Mouse (Mus musculus): ENCODE measurements around the gene Zkscan17. TPM values are rescaled to one million over a fixed set of nuclear protein-coding genes. Genes with fewer than 3 reads are reported as not detected.

Gene Zkscan17
- polyA plus RNA-seq, 1 experiment from 2014 or later: 32.2 TPM

DNA sequence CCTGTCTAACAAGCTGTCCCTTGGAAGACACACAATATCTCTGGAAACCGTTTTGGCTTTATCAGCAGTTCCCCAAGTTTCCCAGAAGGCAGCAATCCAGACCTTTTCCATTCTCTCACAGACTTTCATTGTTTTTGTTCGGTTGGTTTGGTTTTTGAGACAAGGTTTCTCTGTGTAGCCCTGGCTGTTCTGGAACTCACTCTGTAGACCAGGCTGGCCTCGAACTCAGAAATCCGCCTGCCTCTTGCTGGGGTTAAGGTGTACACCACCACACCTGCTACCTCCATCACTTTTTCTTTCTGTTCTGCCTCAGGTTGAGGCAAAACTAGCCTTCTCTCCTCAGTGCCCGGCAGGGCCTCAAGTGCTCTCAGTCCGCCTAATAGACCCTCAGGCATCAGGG is 12.2 kb downstream of the Zkscan17 start:
- Histone ChIP-seq H3K9me3 (ENCODE audit: control insufficient read depth, low read length) (no peaks in the 10 kb centered on the region), H3K9ac (ENCODE audit: low read length) (no peak overlapping the region), H3K4me2 (ENCODE audit: low read depth, severe bottlenecking) (no peak overlapping the region), H3K36me3 (ENCODE audit: control insufficient read depth, insufficient read depth, low read length) (no peaks in the 10 kb centered on the region), H3K27me3 (ENCODE audit: control insufficient read depth, insufficient read depth, low read length) (no peaks in the 10 kb centered on the region), H3K27ac (replicated peaks; ENCODE audit: low read depth, low read length) (no peak overlapping the region), H3K4me3 (ENCODE audit: low read depth, low read length) (no peak overlapping the region), H3K4me1 (ENCODE audit: control insufficient read depth, insufficient read depth, low read length) (no peaks in the 10 kb centered on the region)
- no peak for DNase-seq (ENCODE audit: low spot score)
- no peak for ATAC-seq (ENCODE audit: insufficient number of reproducible peaks, low FRiP score, low TSS enrichment, low read depth)
- 76% methylated on average over 6 of the region's 6 CpGs for WGBS

DNA sequence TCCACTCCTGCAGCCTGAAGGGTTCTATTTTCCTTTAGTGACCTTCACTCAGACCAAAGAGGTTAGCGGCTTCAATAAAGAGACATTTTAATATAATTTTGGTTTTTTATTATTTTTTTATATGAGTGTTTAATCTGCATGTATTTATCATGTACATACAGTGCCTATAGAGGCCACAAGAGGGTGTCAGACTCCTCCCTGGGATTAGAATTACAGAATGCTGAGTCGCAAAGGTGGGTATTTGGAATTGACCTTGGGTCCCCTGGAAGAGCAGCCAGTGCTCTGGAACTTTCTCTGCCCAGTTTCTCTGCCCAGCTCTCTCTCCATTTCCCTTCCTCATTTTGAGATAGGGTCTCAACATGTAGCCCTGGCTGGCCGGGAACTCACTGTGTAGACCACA is 13.0 kb downstream of the Zkscan17 start:
- WGBS: 78% methylated on average over 3 of the region's 3 CpGs
- no peak overlapping the region for H3K9ac ChIP-seq (ENCODE audit: low read length)
- no peak overlapping the region for H3K4me3 ChIP-seq (ENCODE audit: low read depth, low read length)
- no peaks in the 10 kb centered on the region for H3K9me3 ChIP-seq (ENCODE audit: control insufficient read depth, low read length)
- no peaks in the 10 kb centered on the region for H3K27me3 ChIP-seq (ENCODE audit: control insufficient read depth, insufficient read depth, low read length)
- no peaks in the 10 kb centered on the region for H3K4me1 ChIP-seq (ENCODE audit: control insufficient read depth, insufficient read depth, low read length)
- DNase-seq (ENCODE audit: low spot score) (no peak), ATAC-seq (ENCODE audit: insufficient number of reproducible peaks, low FRiP score, low TSS enrichment, low read depth) (no peak)
- no peak overlapping the region for H3K27ac ChIP-seq (replicated peaks; ENCODE audit: low read depth, low read length)
- no peaks in the 10 kb centered on the region for H3K36me3 ChIP-seq (ENCODE audit: control insufficient read depth, insufficient read depth, low read length)
- H3K4me2 ChIP-seq (ENCODE audit: low read depth, severe bottlenecking): no peak overlapping the region

DNA sequence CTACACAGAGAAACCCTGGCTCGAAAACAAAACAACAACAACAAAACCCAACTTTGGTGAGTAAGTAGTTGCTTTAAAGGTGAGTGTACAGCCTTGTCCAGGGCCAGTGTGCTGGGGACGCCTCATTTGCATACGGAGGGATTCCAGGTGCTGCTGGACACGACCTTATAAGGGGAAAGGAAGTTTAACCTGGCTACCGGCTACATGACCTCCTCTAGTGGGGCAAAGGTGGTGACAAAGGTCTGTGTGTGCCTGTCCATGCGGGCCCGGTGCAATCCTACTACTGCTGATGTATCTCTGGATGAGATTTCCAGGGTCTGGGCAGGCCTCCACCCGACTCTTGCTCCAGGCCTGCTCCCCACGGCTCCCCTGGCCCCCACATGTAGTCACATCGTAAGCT is 13.8 kb downstream of the Zkscan17 start:
- Histone ChIP-seq H3K9me3 (ENCODE audit: control insufficient read depth, low read length) (no peaks in the 10 kb centered on the region), H3K4me2 (ENCODE audit: low read depth, severe bottlenecking) (no peak overlapping the region), H3K4me1 (ENCODE audit: control insufficient read depth, insufficient read depth, low read length) (peaks cover 2% of the 10 kb centered on the region; the same call in 1 of the 2 replicates), H3K4me3 (ENCODE audit: low read depth, low read length) (no peak overlapping the region), H3K36me3 (ENCODE audit: control insufficient read depth, insufficient read depth, low read length) (no peaks in the 10 kb centered on the region), H3K27ac (replicated peaks; ENCODE audit: low read depth, low read length) (no peak overlapping the region), H3K9ac (ENCODE audit: low read length) (no peak overlapping the region), H3K27me3 (ENCODE audit: control insufficient read depth, insufficient read depth, low read length) (no peaks in the 10 kb centered on the region)
- no peak for DNase-seq (ENCODE audit: low spot score)
- no peak for ATAC-seq (ENCODE audit: insufficient number of reproducible peaks, low FRiP score, low TSS enrichment, low read depth)
- 86% methylated on average over 10 of the region's 10 CpGs for WGBS

DNA sequence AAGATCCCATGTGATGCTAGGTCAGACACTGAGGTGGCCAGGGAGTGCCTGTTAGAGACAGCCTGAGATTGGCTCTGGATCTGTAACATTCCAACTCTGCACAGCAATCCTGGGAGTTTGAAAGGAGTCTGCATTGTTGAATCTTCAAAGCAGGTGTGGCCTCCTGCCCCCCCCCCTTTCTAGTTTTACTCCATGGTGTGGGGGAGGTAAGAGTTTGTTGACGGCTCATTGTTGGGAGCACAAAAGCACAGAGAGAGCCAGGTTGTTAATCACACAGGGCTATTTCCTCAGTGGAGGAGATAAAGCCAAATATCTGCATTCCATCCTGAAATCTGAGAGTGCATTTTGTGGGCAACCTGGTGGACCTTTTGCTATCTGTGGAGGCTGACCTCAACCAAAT is 15.0 kb downstream of the Zkscan17 start:
- peaks cover 10% of the 10 kb centered on the region for H3K4me1 ChIP-seq (ENCODE audit: control insufficient read depth, insufficient read depth, low read length)
- no peak overlapping the region for H3K4me2 ChIP-seq (ENCODE audit: low read depth, severe bottlenecking)
- no peaks in the 10 kb centered on the region for H3K36me3 ChIP-seq (ENCODE audit: control insufficient read depth, insufficient read depth, low read length)
- no peak overlapping the region for H3K9ac ChIP-seq (ENCODE audit: low read length)
- no peak overlapping the region for H3K4me3 ChIP-seq (ENCODE audit: low read depth, low read length)
- H3K9me3 ChIP-seq (ENCODE audit: control insufficient read depth, low read length): no peaks in the 10 kb centered on the region
- H3K27me3 ChIP-seq (ENCODE audit: control insufficient read depth, insufficient read depth, low read length): no peaks in the 10 kb centered on the region
- H3K27ac ChIP-seq (replicated peaks; ENCODE audit: low read depth, low read length): no peak overlapping the region
- WGBS: 89% methylated on average over 1 of the region's 1 CpGs
- ATAC-seq (ENCODE audit: insufficient number of reproducible peaks, low FRiP score, low TSS enrichment, low read depth): no peak
- no peak for DNase-seq (ENCODE audit: low spot score)

DNA sequence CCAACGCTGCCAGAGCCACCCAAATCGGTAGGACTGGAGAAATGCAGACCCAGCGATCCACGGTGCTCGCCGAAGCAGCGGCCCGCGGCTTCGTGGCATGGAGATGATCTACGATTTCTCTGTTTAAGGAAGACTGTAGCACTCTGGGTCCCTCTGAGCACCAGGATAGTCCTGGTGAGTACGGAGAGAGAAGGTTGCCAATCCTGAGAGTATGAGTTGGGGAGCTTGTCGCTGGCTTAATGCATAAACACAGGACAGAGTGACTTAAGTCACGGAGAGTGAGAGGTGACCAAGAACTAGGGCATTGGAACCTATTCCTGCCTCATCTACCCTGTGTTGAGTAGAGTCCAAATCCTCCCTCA is 19.9 kb downstream of the Zkscan17 start:
- no peaks in the 10 kb centered on the region for H3K9me3 ChIP-seq (ENCODE audit: control insufficient read depth, low read length)
- DNase-seq (ENCODE audit: low spot score): no peak
- peak overlapping the region; percentile 77 for H3K4me2 ChIP-seq (ENCODE audit: low read depth, severe bottlenecking)
- H3K27me3 ChIP-seq (ENCODE audit: control insufficient read depth, insufficient read depth, low read length): no peaks in the 10 kb centered on the region
- WGBS: under 1% methylated on average over 14 of the region's 14 CpGs
- 0 out of 2 replicates have a peak, but pooled peaks have one; percentile 0 for ATAC-seq (ENCODE audit: insufficient number of reproducible peaks, low FRiP score, low TSS enrichment, low read depth)
- H3K4me1 ChIP-seq (ENCODE audit: control insufficient read depth, insufficient read depth, low read length): peaks cover 14% of the 10 kb centered on the region
- peak overlapping the region; percentile 86 for H3K9ac ChIP-seq (ENCODE audit: low read length)
- H3K4me3 ChIP-seq (ENCODE audit: low read depth, low read length): peak overlapping the region; percentile 92
- peak overlapping the region; percentile 92 for H3K27ac ChIP-seq (replicated peaks; ENCODE audit: low read depth, low read length)
- peaks cover 18% of the 10 kb centered on the region for H3K36me3 ChIP-seq (ENCODE audit: control insufficient read depth, insufficient read depth, low read length)

DNA sequence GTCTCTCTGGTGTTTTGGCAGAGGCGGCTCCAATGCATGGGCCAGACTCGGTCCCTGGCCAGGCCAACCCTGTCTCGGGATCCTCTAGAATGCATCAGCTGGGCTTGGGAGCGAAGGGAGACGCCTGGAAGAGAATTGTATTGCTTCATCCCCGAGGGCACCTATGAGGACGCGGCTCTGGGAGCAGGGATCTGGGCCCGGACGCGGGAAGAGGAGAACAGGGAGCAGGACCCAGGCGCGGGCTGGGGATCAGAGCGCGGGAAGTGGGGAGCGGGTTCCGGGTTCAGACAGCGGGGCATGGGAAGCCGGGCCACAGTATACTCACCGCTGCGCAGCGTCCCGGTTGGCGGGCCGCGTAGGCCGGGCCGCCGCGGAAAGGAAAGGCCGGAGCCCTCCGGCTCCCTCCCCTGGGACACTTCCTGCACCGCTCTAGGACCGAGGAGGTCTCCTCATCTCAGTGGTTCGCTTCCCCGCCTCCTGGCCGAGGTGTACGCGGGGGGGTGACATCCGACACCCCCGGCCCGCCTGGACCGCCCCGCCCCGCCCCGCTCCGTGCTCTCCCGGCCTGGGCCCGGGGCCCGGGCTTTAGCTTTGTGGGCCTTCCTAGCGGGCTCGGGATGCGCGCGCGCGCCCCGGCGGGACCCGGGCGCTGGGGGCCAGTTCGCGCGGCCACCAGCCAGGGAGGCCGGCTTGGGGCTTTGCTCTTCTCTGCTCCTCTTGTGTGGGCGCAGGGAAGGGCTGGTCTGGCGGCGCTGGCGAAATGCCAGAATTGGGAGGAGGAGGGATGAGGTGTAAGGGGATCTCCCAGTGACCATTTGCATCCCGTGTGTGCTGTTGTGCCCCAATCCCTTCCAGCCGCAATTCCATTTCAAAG is 20.5 kb downstream of the Zkscan17 start:
- peak overlapping the region; percentile 92 for H3K4me3 ChIP-seq (ENCODE audit: low read depth, low read length)
- peak; percentile 96 for DNase-seq (ENCODE audit: low spot score)
- peaks cover 20% of the 10 kb centered on the region for H3K36me3 ChIP-seq (ENCODE audit: control insufficient read depth, insufficient read depth, low read length)

DNA sequence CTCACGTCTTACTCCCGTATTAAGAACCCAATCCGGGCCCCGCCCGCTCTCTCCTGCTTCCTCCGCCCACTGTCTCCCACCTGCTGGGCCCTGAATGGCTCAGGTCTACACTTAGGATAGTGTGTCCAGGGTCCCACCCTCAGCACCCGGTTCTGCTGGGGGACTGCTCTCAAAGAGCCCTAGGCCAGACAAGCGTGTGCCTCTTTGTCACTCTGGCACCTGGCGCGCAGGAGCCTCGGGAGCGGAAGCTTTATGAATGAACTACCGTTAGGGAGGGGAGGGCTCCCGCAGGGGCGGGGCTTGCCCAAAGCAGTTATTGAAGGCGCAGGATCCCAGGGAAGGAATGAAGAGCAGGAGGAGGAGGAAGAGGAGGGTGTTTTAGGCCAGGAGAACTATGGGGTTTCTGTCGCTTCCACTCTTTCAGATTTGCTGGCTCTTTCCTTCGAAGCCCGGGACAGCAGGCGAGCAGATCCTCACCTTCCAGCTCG is 21.2 kb downstream of the Zkscan17 start:
- 2% methylated on average over 21 of the region's 21 CpGs for WGBS
- Histone ChIP-seq H3K9me3 (ENCODE audit: control insufficient read depth, low read length) (no peaks in the 10 kb centered on the region), H3K4me1 (ENCODE audit: control insufficient read depth, insufficient read depth, low read length) (peaks cover 14% of the 10 kb centered on the region), H3K4me2 (ENCODE audit: low read depth, severe bottlenecking) (peak overlapping the region; percentile 77), H3K27ac (replicated peaks; ENCODE audit: low read depth, low read length) (peak overlapping the region; percentile 92), H3K27me3 (ENCODE audit: control insufficient read depth, insufficient read depth, low read length) (no peaks in the 10 kb centered on the region), H3K9ac (ENCODE audit: low read length) (peak overlapping the region; percentile 86), H3K36me3 (ENCODE audit: control insufficient read depth, insufficient read depth, low read length) (peaks cover 20% of the 10 kb centered on the region), H3K4me3 (ENCODE audit: low read depth, low read length) (peak overlapping the region; percentile 92)
- peak; percentile 83 for DNase-seq (ENCODE audit: low spot score)
- peak; percentile 53 for ATAC-seq (ENCODE audit: insufficient number of reproducible peaks, low FRiP score, low TSS enrichment, low read depth)

More for the DNA sequence above, 20.5 kb downstream of the Zkscan17 start:
- peak overlapping the region; percentile 77 for H3K4me2 ChIP-seq (ENCODE audit: low read depth, severe bottlenecking)
- peak overlapping the region; percentile 92 for H3K27ac ChIP-seq (replicated peaks; ENCODE audit: low read depth, low read length)
- peak overlapping the region; percentile 86 for H3K9ac ChIP-seq (ENCODE audit: low read length)
- WGBS: under 1% methylated on average over 71 of the region's 71 CpGs
- H3K9me3 ChIP-seq (ENCODE audit: control insufficient read depth, low read length): no peaks in the 10 kb centered on the region
- H3K27me3 ChIP-seq (ENCODE audit: control insufficient read depth, insufficient read depth, low read length): no peaks in the 10 kb centered on the region
- ATAC-seq (ENCODE audit: insufficient number of reproducible peaks, low FRiP score, low TSS enrichment, low read depth): peak; percentile 93
- peaks cover 14% of the 10 kb centered on the region for H3K4me1 ChIP-seq (ENCODE audit: control insufficient read depth, insufficient read depth, low read length)

DNA sequence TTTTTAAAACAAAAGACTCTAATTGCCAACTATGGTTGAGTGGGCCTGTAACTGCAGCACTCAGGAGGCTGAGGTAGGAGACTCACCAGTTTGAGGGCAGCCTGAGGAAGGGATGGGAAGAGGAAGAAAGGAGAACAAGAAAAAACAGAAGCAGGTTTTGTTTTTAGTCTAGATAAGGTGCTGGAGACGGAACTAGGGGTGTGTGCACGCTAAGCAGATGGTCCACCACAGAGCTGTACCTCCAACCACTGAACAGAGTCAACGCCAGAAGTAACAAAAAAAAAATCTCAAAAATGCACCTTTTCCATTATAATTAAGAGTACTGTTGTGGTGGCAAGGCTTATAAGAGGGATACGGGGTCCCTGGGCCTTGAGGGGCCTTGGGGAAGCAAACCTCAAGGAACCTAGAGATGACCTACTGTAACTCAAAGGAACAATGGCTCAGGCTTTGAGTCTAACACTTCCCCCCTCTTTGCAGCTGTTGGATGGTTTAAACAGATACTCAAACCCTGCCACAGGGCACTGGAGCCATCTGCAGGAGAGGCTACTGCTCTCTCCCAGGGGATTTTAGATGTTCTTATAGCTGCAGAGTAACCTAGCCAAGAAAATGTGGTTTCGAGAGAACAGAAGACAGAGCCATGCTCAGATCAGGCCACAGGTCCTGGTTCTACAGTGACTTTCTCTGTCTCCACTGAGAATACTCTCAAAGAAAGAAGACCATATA is 24.4 kb downstream of the Zkscan17 start:
- no peaks in the 10 kb centered on the region for H3K27me3 ChIP-seq (ENCODE audit: control insufficient read depth, insufficient read depth, low read length)
- no peak overlapping the region for H3K4me3 ChIP-seq (ENCODE audit: low read depth, low read length)
- 90% methylated on average over 5 of the region's 5 CpGs for WGBS

More for the DNA sequence above, 24.4 kb downstream of the Zkscan17 start:
- Histone ChIP-seq H3K9ac (ENCODE audit: low read length) (0 out of 2 replicates have a peak overlapping the region, but pooled peaks have one; percentile 7), H3K36me3 (ENCODE audit: control insufficient read depth, insufficient read depth, low read length) (peaks cover 44% of the 10 kb centered on the region), H3K27ac (replicated peaks; ENCODE audit: low read depth, low read length) (no peak overlapping the region), H3K9me3 (ENCODE audit: control insufficient read depth, low read length) (no peaks in the 10 kb centered on the region), H3K4me1 (ENCODE audit: control insufficient read depth, insufficient read depth, low read length) (peaks cover 6% of the 10 kb centered on the region), H3K4me2 (ENCODE audit: low read depth, severe bottlenecking) (no peak overlapping the region)
- DNase-seq (ENCODE audit: low spot score) (no peak), ATAC-seq (ENCODE audit: insufficient number of reproducible peaks, low FRiP score, low TSS enrichment, low read depth) (no peak)
